Mouse (Mus musculus) bone marrow macrophage, adult 2 months (primary cell): ENCODE results near the gene Olfr187.
"Not testable (repeated sequence)": the region's sequence is repeated elsewhere in the genome, so short reads cannot be mapped to it uniquely, and the experiment has no call there.

Experiments
- CTCF ChIP-seq: IDR thresholded peaks from 2 replicates; pipeline ENCODE4 v1.5.1; 2012; ENCODE audit warnings: low read depth, mild to moderate bottlenecking, low read length, moderate library complexity
- POLR2A ChIP-seq: IDR thresholded peaks from 2 replicates; pipeline ENCODE4 v1.6.1; 2012; ENCODE audit warnings: mild to moderate bottlenecking, low read depth, low read length, borderline replicate concordance

DNA sequence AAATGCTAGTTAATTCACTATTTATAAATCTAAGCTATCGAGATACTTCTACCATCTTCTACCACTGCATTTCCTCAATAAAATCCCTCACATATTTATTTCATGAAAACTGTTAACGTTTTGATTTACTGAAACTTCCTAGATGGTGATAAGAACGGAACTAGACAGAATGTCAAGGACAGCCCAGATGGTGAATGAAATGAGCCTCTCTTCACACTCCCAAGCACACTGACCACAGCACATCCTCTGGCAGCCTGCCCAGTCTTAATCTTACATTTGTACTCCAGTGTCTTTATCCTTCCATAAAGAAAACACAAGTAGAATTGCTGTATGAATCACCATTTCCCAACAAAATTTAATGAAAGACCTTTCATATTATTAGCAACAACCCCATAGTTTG, 22.8 kb upstream of the Olfr187 start:
- not testable (repeated sequence) for TF ChIP-seq POLR2A, CTCF
